Mouse (Mus musculus) neural tube, embryonic 14.5 days (tissue): Measurements from ENCODE around the gene Rsrp1. TPM values are rescaled to one million over a fixed set of nuclear protein-coding genes. Genes with fewer than 3 reads are reported as not detected.
A peak's percentile ranks its signal among the peaks of the same experiment; 100 is the strongest.

Experiments
- ATAC-seq: fragments of 200-750 bp; cut with Nextera tagmentation; 2 replicates; pipeline ENCODE4 v1.8.0; 2017; ENCODE audit warnings: low read depth, mild to moderate bottlenecking, moderate TSS enrichment, moderate library complexity
- H3K27ac ChIP-seq: fragments of 300-500 bp; sonication (generic); 2 replicates; pipeline ENCODE4 v1.5.1; 2014; ENCODE audit warnings: low read depth, mild to moderate bottlenecking, control low read depth, low read length, moderate library complexity, mixed read lengths
- H3K27me3 ChIP-seq: fragments of 300-500 bp; sonication (generic); 2 replicates; pipeline ENCODE4 v1.6.1; 2014; ENCODE audit warnings: low read length; ENCODE audit not compliant: control insufficient read depth, insufficient read depth
- H3K36me3 ChIP-seq: fragments of 300-500 bp; sonication (generic); 2 replicates; pipeline ENCODE4 v1.6.1; 2014; ENCODE audit warnings: low read length, mixed read lengths; ENCODE audit not compliant: control insufficient read depth, insufficient read depth
- H3K4me1 ChIP-seq: fragments of 300-500 bp; sonication (generic); 2 replicates; pipeline ENCODE4 v1.6.1; 2014; ENCODE audit warnings: low read length; ENCODE audit not compliant: control insufficient read depth, insufficient read depth
- H3K4me2 ChIP-seq: fragments of 300-500 bp; sonication (generic); 2 replicates; pipeline ENCODE4 v1.6.1; 2014; ENCODE audit warnings: mild to moderate bottlenecking, low read depth, low read length, control low read depth
- H3K4me3 ChIP-seq: fragments of 300-500 bp; sonication (generic); 2 replicates; pipeline ENCODE4 v1.5.1; 2014; ENCODE audit warnings: low read depth, low read length, control low read depth, mixed read lengths
- H3K9ac ChIP-seq: fragments of 300-500 bp; sonication (generic); replicated peaks from 2 replicates; pipeline ENCODE4 v1.6.1; 2014; ENCODE audit warnings: low read depth, mild to moderate bottlenecking, control low read depth, low read length, mixed read lengths
- H3K9me3 ChIP-seq: fragments of 300-500 bp; sonication (generic); 2 replicates; pipeline ENCODE4 v1.6.1; 2016; ENCODE audit warnings: low read length; ENCODE audit not compliant: control insufficient read depth
- WGBS: fragments of 180-500 bp; shearing (Covaris S2); extraction: QIAGEN DNeasy Blood & Tissue Kit; methylation state at CpG from one replicate; pipeline ENCODE4 v1.1.7; 2014; 5-methylcytosine and 5-hydroxymethylcytosine counted together
- polyA plus RNA-seq: library from polyadenylated mRNA; unstranded; fragments of >200 nt; fragmentation: Nextera tagmentation; extraction: Ambion mirVana; gene quantifications from 2 replicates; pipeline ENCODE4 v1.2.1, GENCODE M21; 2014

Gene Rsrp1
- polyA plus RNA-seq, 1 experiment from 2014 or later: 511 TPM

DNA sequence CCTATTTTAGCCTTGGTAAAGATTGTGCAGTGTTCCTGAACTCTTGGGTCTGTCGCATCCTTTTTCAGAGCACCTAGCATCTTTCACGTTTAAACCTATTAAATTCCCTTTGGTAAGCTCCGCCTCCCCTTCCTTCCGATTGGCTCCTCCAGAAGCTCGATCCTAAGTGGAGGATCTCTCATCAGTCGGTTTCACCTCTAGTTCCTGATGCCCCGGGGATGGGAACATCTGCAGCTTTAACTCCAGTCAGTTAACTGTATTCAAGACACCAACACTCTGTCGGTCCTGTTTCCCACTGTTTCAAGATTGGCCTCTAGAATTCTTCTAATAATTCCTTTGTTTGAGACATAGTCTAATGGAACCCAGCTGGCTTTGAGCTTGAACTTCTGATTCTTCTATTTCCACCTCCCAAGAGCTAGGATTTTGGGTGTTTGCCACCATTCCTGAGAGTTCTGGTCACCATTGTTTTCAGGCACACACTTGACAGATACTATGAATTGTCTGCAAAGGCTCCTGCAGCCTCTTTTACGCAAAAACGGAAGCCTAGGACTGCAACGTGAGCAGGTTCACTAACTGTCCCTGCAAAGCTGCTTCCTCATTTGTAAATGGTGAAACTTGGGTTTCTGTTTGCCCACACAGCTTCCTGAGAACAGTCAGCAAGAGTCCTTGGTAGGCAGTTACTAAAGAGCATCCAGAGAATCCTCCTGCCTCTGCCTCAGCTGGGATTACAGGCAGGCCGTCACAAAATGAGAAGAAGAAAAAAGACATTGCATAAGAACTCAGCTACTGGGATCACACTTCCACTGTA is 3.5 kb upstream of the Rsrp1 start:
- peaks cover 4% of the 10 kb centered on the region; the same call in 1 of the 2 replicates for H3K4me1 ChIP-seq
- H3K9ac ChIP-seq: no peak overlapping the region
- ATAC-seq: no peak
- no peaks in the 10 kb centered on the region for H3K36me3 ChIP-seq
- H3K9me3 ChIP-seq: no peaks in the 10 kb centered on the region
- no peak overlapping the region for H3K4me3 ChIP-seq
- no peak overlapping the region for H3K4me2 ChIP-seq
- H3K27me3 ChIP-seq: no peaks in the 10 kb centered on the region
- no peak overlapping the region for H3K27ac ChIP-seq
- WGBS: 43% methylated on average over 12 of the region's 12 CpGs

DNA sequence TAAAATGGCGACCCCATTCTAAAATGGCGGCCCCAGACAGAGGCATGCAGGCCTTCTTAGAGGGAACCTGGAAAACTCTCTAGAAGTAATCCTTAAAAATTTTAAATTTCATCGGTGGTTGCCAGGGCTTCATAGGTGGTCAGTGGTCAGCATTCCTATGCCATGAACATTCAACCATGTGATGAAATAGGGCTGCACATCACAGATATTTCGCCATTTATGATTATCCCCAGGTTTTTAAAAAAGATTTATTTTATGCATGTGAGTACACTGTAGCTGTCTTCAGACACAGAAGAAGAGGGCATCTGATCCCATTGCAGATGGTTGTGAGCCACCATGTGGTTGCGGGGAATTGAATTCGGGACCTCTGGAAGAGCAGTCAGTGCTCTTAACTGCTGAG is 2.8 kb upstream of the Rsrp1 start:
- WGBS: 96% methylated on average over 6 of the region's 6 CpGs
- H3K27me3 ChIP-seq: no peaks in the 10 kb centered on the region

DNA sequence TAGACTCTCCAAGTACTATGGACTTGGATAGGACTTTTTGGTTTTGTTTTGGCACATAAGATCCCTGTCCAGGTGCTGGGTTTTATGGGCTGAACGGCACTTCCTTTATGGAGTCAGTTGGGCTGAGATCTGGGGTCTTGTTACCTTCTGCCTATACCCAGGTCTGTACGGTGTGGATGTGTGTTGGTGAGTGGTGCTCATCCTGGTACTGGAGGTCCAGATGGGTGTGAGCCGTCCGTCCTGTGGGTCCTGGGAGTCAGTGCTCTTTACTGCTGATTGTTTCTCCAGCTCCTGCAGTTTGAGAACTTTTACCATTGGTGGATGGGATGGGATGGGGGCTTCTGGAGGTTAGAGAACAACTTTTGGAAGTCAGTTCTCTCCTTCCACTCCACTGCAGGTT is 1.7 kb upstream of the Rsrp1 start:
- Histone ChIP-seq H3K36me3 (peaks cover 16% of the 10 kb centered on the region), H3K4me1 (peaks cover 19% of the 10 kb centered on the region), H3K9ac (no peak overlapping the region), H3K27ac (no peak overlapping the region), H3K9me3 (no peaks in the 10 kb centered on the region), H3K4me3 (no peak overlapping the region), H3K27me3 (no peaks in the 10 kb centered on the region), H3K4me2 (no peak overlapping the region)
- WGBS: 92% methylated on average over 4 of the region's 4 CpGs
- no peak for ATAC-seq

More for the DNA sequence above, 2.8 kb upstream of the Rsrp1 start:
- H3K9ac ChIP-seq: no peak overlapping the region
- ATAC-seq: no peak
- no peak overlapping the region for H3K4me2 ChIP-seq
- peaks cover 5% of the 10 kb centered on the region for H3K36me3 ChIP-seq
- H3K4me1 ChIP-seq: peaks cover 11% of the 10 kb centered on the region
- H3K9me3 ChIP-seq: no peaks in the 10 kb centered on the region
- H3K4me3 ChIP-seq: no peak overlapping the region
- H3K27ac ChIP-seq: no peak overlapping the region

DNA sequence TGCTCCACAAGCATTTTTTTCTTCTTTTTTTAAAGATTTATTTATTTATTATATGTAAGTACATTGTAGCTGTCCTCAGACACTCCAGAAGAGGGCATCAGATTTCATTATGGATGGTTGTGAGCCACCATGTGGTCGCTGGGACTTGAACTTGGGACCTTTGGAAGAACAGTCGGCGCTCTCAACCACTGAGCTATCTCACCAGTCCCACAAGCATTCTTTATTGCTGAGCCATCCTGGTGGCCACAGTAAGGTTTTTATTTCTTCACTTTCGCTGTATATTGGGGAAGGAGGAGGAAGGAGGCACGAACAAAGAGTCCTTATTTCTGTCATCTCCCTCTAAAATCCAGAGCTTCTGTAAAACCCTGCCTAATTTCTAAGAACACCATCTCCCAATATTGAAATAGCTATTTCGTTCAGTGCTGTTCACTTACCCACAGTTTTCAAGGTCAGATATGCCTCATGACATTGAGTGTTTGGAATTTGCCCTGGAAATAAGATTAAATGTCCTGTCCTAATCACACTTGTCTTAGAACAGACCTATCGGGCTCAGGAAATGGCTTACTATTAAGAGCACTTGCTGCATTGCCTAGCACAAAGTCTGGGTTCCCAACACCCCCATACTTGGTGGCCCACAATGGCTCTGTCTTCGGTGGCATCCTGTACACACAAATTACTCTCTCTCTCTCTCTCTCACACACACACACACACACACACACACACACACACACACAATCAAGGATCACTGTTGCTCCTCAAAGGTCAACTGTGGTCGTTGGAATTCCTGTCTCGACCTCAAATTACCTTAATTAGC is 1.1 kb upstream of the Rsrp1 start:
- WGBS: 59% methylated on average over 10 of the region's 10 CpGs
- Histone ChIP-seq H3K27me3 (no peaks in the 10 kb centered on the region), H3K27ac (peak overlapping the region; percentile 87), H3K4me1 (peaks cover 19% of the 10 kb centered on the region), H3K9ac (peak overlapping the region; percentile 55), H3K36me3 (peaks cover 20% of the 10 kb centered on the region), H3K4me2 (peak overlapping the region; percentile 94), H3K9me3 (no peaks in the 10 kb centered on the region), H3K4me3 (peak overlapping the region; percentile 99)
- ATAC-seq: no peak

DNA sequence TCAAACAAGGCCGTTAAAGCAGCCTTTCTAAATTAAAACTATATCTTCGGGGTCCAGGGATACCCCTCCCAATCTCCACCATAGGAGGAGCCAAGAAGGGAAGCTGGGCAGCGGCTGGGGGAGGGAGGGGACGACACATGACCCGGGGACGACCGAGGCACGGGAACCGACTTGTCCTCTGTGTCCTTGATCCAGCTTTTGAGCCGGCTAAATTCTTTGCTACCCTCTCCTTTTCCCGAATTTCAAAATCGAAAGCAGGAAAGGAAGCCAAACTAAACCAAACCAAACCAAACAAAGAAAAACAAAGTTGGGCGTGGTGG is 507 bp upstream of the Rsrp1 start:
- peak overlapping the region; percentile 94 for H3K4me2 ChIP-seq
- H3K4me1 ChIP-seq: peaks cover 19% of the 10 kb centered on the region
- peak overlapping the region; percentile 87 for H3K27ac ChIP-seq
- peak; percentile 66; the same call in 1 of the 2 replicates for ATAC-seq
- peaks cover 25% of the 10 kb centered on the region for H3K36me3 ChIP-seq
- no peaks in the 10 kb centered on the region for H3K27me3 ChIP-seq
- H3K9ac ChIP-seq: peak overlapping the region; percentile 55
- under 1% methylated on average over 13 of the region's 13 CpGs for whole genome bisulfite sequencing
- peak overlapping the region; percentile 99 for H3K4me3 ChIP-seq
- no peaks in the 10 kb centered on the region for H3K9me3 ChIP-seq

DNA sequence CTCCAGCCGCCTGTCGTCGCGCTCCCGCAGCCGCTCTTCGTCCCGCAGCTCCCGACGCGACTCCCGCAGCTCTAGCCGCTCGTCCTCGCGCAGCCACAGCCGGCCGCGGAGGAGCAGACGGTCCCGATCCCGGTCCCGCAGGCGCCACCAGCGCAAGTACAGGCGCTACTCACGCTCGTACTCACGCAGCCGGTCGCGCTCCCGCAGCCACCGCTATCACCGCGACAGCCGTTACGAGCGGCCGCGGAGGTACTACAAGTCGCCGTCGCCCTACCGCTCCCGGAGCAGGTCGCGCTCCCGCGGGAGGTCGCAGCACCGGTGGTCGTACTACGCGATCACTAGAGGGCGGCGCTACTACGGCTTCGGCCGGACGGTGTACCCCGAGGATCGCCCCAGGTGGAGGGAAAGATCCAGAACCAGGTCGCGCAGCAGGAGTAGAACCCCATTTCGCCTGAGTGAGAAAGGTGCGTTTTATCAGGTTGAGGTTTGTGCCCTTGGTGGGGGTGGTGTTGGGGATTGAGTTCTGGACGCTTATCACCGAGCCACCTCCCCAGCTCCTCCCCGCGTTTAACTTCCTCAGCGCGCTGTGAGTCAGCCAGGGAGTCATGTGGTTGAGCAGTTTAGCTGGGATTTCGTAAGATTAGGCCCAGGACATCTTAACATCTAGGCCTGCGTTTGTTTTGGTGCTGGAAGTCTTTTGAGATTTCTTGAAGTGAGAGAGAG is 788 bp downstream of the Rsrp1 start:
- ATAC-seq: peak; percentile 59
- H3K27ac ChIP-seq: peak overlapping the region; percentile 87
- peaks cover 29% of the 10 kb centered on the region for H3K36me3 ChIP-seq
- peak overlapping the region; percentile 94 for H3K4me2 ChIP-seq
- WGBS: under 1% methylated on average over 75 of the region's 75 CpGs
- peak overlapping the region; percentile 82 for H3K9ac ChIP-seq
- no peaks in the 10 kb centered on the region for H3K9me3 ChIP-seq
- H3K4me1 ChIP-seq: peaks cover 19% of the 10 kb centered on the region
- H3K4me3 ChIP-seq: peak overlapping the region; percentile 99
- no peaks in the 10 kb centered on the region for H3K27me3 ChIP-seq

DNA sequence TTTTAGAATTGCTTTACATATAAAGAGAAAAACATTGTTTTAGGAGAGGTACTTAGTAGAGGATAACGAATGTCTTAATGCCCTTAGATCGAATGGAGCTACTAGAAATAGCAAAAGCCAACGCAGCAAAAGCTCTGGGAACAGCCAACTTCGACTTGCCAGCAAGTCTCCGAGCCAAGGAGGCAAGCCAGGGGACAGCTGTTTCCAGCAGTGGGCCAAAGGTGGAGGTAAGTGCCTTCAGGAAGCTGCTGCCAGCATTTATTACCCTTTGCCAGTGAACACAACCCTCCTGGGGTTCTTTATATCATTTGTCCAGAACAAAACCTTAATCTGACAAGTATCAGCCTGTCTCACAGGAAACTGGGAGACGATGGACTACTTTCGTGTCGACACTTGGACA is 1.8 kb downstream of the Rsrp1 start:
- Histone ChIP-seq H3K36me3 (peaks cover 29% of the 10 kb centered on the region), H3K27me3 (no peaks in the 10 kb centered on the region), H3K9ac (no peak overlapping the region; the same call in 1 of the 2 replicates), H3K9me3 (no peaks in the 10 kb centered on the region), H3K4me2 (peak overlapping the region; percentile 94), H3K4me3 (peak overlapping the region; percentile 99), H3K27ac (no peak overlapping the region), H3K4me1 (peaks cover 19% of the 10 kb centered on the region)
- WGBS: 80% methylated on average over 8 of the region's 8 CpGs
- no peak for ATAC-seq

DNA sequence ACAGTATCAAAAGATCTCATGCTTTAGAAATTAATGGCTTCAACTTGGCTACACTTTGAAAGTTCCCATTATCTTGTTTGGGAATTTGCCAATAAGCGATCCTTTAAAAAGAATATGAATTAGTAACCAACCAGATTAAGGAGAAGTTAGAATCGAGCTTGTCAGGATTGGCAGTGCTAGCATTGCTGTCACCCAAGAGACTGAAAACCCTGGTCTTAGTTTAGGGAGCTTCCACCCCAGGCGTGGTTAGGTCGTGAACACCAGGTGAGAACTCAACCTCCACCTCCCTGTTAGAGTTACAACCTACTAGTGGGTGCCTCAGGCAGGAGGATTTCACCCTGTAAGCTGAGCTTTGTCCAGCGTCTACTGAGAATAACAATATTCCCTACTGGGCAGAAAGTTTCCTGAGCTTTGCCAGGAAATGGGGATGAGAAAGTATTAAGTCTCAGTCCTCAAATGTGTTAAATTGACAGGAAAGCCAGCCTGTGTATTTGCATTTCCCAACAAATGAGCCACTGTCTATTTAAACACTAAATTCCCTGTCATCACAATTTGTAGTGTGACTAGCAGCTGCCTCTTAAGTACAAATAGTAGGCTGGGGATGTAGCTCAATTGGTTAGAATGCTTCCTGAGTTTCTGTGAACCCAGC is 4.5 kb downstream of the Rsrp1 start:
- Histone ChIP-seq H3K9me3 (no peaks in the 10 kb centered on the region), H3K36me3 (peaks cover 30% of the 10 kb centered on the region), H3K27me3 (no peaks in the 10 kb centered on the region), H3K4me1 (peaks cover 24% of the 10 kb centered on the region), H3K9ac (no peak overlapping the region), H3K4me3 (no peak overlapping the region), H3K27ac (no peak overlapping the region), H3K4me2 (no peak overlapping the region)
- no peak for ATAC-seq
- 77% methylated on average over 5 of the region's 5 CpGs for WGBS
